Mouse (Mus musculus) G1E (cell line): ENCODE data around the gene Zswim4. TPM values are rescaled to one million over a fixed set of nuclear protein-coding genes. Genes with fewer than 3 reads are reported as not detected.
"Not testable (repeated sequence)": the region's sequence is repeated elsewhere in the genome, so short reads cannot be mapped to it uniquely, and the experiment has no call there.

ENCODE experiments used
- ATAC-seq: 2 replicates; pipeline ENCODE4 v1.8.0; 2016; ENCODE audit warnings: mild to moderate bottlenecking; ENCODE audit not compliant: insufficient number of reproducible peaks, poor library complexity, low FRiP score, severe bottlenecking; ENCODE audit errors: extremely low read depth
- DNase-seq: peaks from one replicate; pipeline ENCODE4 v3.0.0; 2012; ENCODE audit warnings: low spot score
- H3K27me3 ChIP-seq: 2 replicates; pipeline ENCODE4 v1.6.1; 2012; ENCODE audit warnings: mild to moderate bottlenecking, low read length, inconsistent platforms; ENCODE audit not compliant: insufficient read depth
- H3K36me3 ChIP-seq: replicated peaks from 2 replicates; pipeline ENCODE3; 2012; ENCODE audit warnings: mild to moderate bottlenecking, inconsistent platforms
- H3K4me1 ChIP-seq: 2 replicates; pipeline ENCODE4 v1.6.1; 2012; ENCODE audit warnings: low read depth, low read length, inconsistent platforms, mixed read lengths; ENCODE audit not compliant: insufficient read depth
- H3K4me3 ChIP-seq: 2 replicates; pipeline ENCODE4 v1.5.1; 2012; ENCODE audit warnings: low read depth, mild to moderate bottlenecking, inconsistent platforms, low read length, moderate library complexity, mixed read lengths
- H3K9me3 ChIP-seq: replicated peaks from 2 replicates; pipeline ENCODE4 v1.6.1; 2012; ENCODE audit warnings: inconsistent platforms
- CTCF ChIP-seq: IDR thresholded peaks from 2 replicates; pipeline ENCODE4 v1.5.1; 2012; ENCODE audit warnings: low read depth, low read length, inconsistent platforms, mixed read lengths
- GATA1 ChIP-seq: IDR thresholded peaks from 2 replicates; pipeline ENCODE4 v1.6.1; 2012; ENCODE audit warnings: borderline replicate concordance, low read length, inconsistent platforms, mixed read lengths
- GATA2 ChIP-seq: IDR thresholded peaks from 2 replicates; pipeline ENCODE4 v1.6.1; 2012; ENCODE audit warnings: low read depth, low read length, inconsistent platforms, borderline replicate concordance
- POLR2AphosphoS5 ChIP-seq: IDR thresholded peaks from 2 replicates; pipeline ENCODE4 v1.6.1; 2012; ENCODE audit warnings: low read depth, low read length, inconsistent platforms; ENCODE audit not compliant: insufficient replicate concordance
- TAL1 ChIP-seq: conservative IDR thresholded peaks from 2 replicates; pipeline ENCODE4 v1.6.1; 2012; ENCODE audit warnings: low read depth, low read length, inconsistent platforms, mixed read lengths
- polyA plus RNA-seq: library from polyadenylated mRNA; stranded (reverse); fragments of >175 nt; gene quantifications from 2 replicates; pipeline ENCODE4 v1.2.3, GENCODE M21; 2012
- total RNA-seq, 2 experiments: library from RNA; stranded (forward) in 1 of 2; stranded (reverse) in 1 of 2; fragments of 200-1000 nt in 1 of 2; fragments of >200 nt in 1 of 2; fragmentation: Nextera tagmentation in 1 of 2; gene quantifications; 2 replicates each; pipeline ENCODE4 v1.2.3; 2014 to 2017

Gene Zswim4
- total RNA-seq (2014; fragmentation: Nextera tagmentation) (8.5 and 9.7 TPM in 2 replicates), total RNA-seq (2017) (5.7 and 7.3 TPM in 2 replicates), polyA plus RNA-seq (14.6 and 19.0 TPM in 2 replicates)

- Histone ChIP-seq H3K9me3 (no peaks in the 10 kb centered on the region), H3K36me3 (peaks cover 32% of the 10 kb centered on the region), H3K4me1 (peaks cover 22% of the 10 kb centered on the region), H3K4me3 (peak within 1 kb of the TSS; percentile 84), H3K27me3 (peaks cover 6% of the 10 kb centered on the region; the same call in 1 of the 2 replicates)
- peak; percentile 99 for ATAC-seq
- no peak for TF ChIP-seq GATA1
- TF ChIP-seq TAL1: no peak
- TF ChIP-seq POLR2AphosphoS5: no peak
- TF ChIP-seq GATA2: no peak
- TF ChIP-seq CTCF: no peak
- DNase-seq: peak; percentile 100
These were observed at the start of gene Zswim4 for GRCm38 (mm10) chr8:84236998-84237473. Gene Zswim4 (minus strand): TSS chr8:84237055.

- H3K4me3 ChIP-seq, ATAC-seq, DNase-seq, H3K9me3 ChIP-seq, H3K27me3 ChIP-seq, H3K4me1 ChIP-seq, H3K36me3 ChIP-seq: not testable (repeated sequence)
These were observed 48.8 kb upstream of the Zswim4 start for GRCm38 (mm10) chr8:84285665-84286064.

- no peak for DNase-seq
- H3K4me1 ChIP-seq: peaks cover 9% of the 10 kb centered on the region
- H3K4me3 ChIP-seq: no peak overlapping the region
- no peak for TF ChIP-seq TAL1
- no peak for TF ChIP-seq POLR2AphosphoS5
- TF ChIP-seq GATA1: no peak
- TF ChIP-seq CTCF: no peak
- TF ChIP-seq GATA2: no peak
- peaks cover 9% of the 10 kb centered on the region; the same call in 1 of the 2 replicates for H3K27me3 ChIP-seq
- no peaks in the 10 kb centered on the region for H3K9me3 ChIP-seq
- H3K36me3 ChIP-seq: no peaks in the 10 kb centered on the region
- no peak for ATAC-seq
These were observed 47.8 kb upstream of the Zswim4 start for GRCm38 (mm10) chr8:84284608-84285063.

GRCm38 (mm10) chr8:84280777-84281176, 43.9 kb upstream of the Zswim4 start:
- ATAC-seq (no peak), DNase-seq (no peak)
- no peaks in the 10 kb centered on the region for H3K9me3 ChIP-seq
- peaks cover 23% of the 10 kb centered on the region for H3K4me1 ChIP-seq
- H3K36me3 ChIP-seq: no peaks in the 10 kb centered on the region
- TF ChIP-seq TAL1 (no peak), GATA1 (no peak), CTCF (no peak)
- peaks cover 9% of the 10 kb centered on the region; the same call in 1 of the 2 replicates for H3K27me3 ChIP-seq
- H3K4me3 ChIP-seq: no peak overlapping the region

- DNase-seq (no peak), ATAC-seq (no peak)
- TF ChIP-seq POLR2AphosphoS5: no peak
- no peak for TF ChIP-seq CTCF
- TF ChIP-seq TAL1: no peak
- TF ChIP-seq GATA1: no peak
- TF ChIP-seq GATA2: no peak
- peaks cover 8% of the 10 kb centered on the region; the same call in 1 of the 2 replicates for H3K27me3 ChIP-seq
- no peak overlapping the region for H3K4me3 ChIP-seq
- H3K36me3 ChIP-seq: no peaks in the 10 kb centered on the region
- no peaks in the 10 kb centered on the region for H3K9me3 ChIP-seq
- H3K4me1 ChIP-seq: peaks cover 27% of the 10 kb centered on the region
These were observed 39.6 kb upstream of the Zswim4 start for GRCm38 (mm10) chr8:84276447-84276846.

- TF ChIP-seq TAL1 (no peak), POLR2AphosphoS5 (no peak), GATA2 (no peak), CTCF (no peak), GATA1 (no peak)
- no peaks in the 10 kb centered on the region; the same call in 1 of the 2 replicates for H3K27me3 ChIP-seq
- H3K9me3 ChIP-seq: no peaks in the 10 kb centered on the region
These were observed 37.1 kb upstream of the Zswim4 start for GRCm38 (mm10) chr8:84273968-84274367.

GRCm38 (mm10) chr8:84272302-84272701, 35.4 kb upstream of the Zswim4 start:
- ATAC-seq: no peak
- DNase-seq: no peak
- H3K4me3 ChIP-seq: no peak overlapping the region
- TF ChIP-seq TAL1 (no peak), GATA2 (no peak), CTCF (no peak), POLR2AphosphoS5 (no peak), GATA1 (no peak)
- peaks cover 17% of the 10 kb centered on the region for H3K36me3 ChIP-seq
- no peaks in the 10 kb centered on the region for H3K9me3 ChIP-seq
- H3K4me1 ChIP-seq: peaks cover 46% of the 10 kb centered on the region
- H3K27me3 ChIP-seq: no peaks in the 10 kb centered on the region; the same call in 1 of the 2 replicates

More at GRCm38 (mm10) chr8:84273968-84274367, 37.1 kb upstream of the Zswim4 start:
- Histone ChIP-seq H3K4me3 (no peak overlapping the region), H3K4me1 (peaks cover 43% of the 10 kb centered on the region), H3K36me3 (peaks cover 3% of the 10 kb centered on the region)
- no peak for ATAC-seq
- DNase-seq: no peak
